17 mouse cellular contexts compared by ENCODE assay signal in genomic region chr2:27179101-27179500, GRCm38 (mm10). TPM values are rescaled to one million over a fixed set of nuclear protein-coding genes. Genes with fewer than 3 reads are reported as not detected.
DNase-seq lines count a peak whose midpoint lies in the region; ATAC-seq and TF ChIP-seq lines count a peak whose summit lies in the region.
"Had no signal": no experiment of that assay in that cellular context is flagged by ENCODE, and none has a peak within 500 bp of the region (broad histone marks: within the 10 kb centered on the region; RNA-seq: fewer than 3 reads in every experiment).

No protein-coding gene starts in this region.

- DNase-seq in left cerebral cortex, adult 9 months (ENCODE audit: low spot score in 2 of 2), result peak; percentile 42 to 53
- no peak for DNase-seq in left cerebral cortex, postnatal 10 days (ENCODE audit: extremely low spot score in 1 of 2, low spot score in 2 of 2)
- peak; percentile 86 for DNase-seq in brain, adult 2 months (ENCODE audit: low read depth, low spot score)
- DNase-seq in cerebellum, adult 11 months, result no peak
- no peak for DNase-seq in thymus, adult 2 months
- no peak for DNase-seq in forebrain, embryonic 14.5 days (ENCODE audit: low spot score)
- DNase-seq: cerebellum, adult 9-11 months; lung, embryonic 14.5 days had no signal

- peaks cover 10% of the 10 kb centered on the region for H3K27me3 ChIP-seq in heart, embryonic 13.5 days (replicated peaks)
- H3K27me3 ChIP-seq in thymus, adult 2 months (ENCODE audit: control insufficient read depth, insufficient read depth, low read length), result no peaks in the 10 kb centered on the region
- H3K27me3 ChIP-seq in forebrain, embryonic 14.5 days (replicated peaks; ENCODE audit: control insufficient read depth, insufficient read depth, low read length), result no peaks in the 10 kb centered on the region
- H3K27me3 ChIP-seq: neural tube, embryonic 15.5 days; Patski had no signal

- intact Hi-C loops in left cerebral cortex, postnatal 10 days (cut with DNase I), result no loop called here

- H3K9ac ChIP-seq in heart, embryonic 13.5 days, result peak overlapping the region; percentile 59
- no peak overlapping the region for H3K9ac ChIP-seq in forebrain, embryonic 14.5 days (ENCODE audit: low read length)
- H3K9ac ChIP-seq: lung, embryonic 14.5 days; neural tube, embryonic 15.5 days had no signal

- H3K4me1 ChIP-seq in heart, embryonic 13.5 days, result peaks cover 83% of the 10 kb centered on the region
- H3K4me1 ChIP-seq in olfactory bulb, adult 2 months (ENCODE audit: control insufficient read depth, insufficient read depth, low read length), result peaks cover 67% of the 10 kb centered on the region
- peaks cover 29% of the 10 kb centered on the region for H3K4me1 ChIP-seq in thymus, adult 2 months (replicated peaks; ENCODE audit: control insufficient read depth, insufficient read depth, low read length)
- no peaks in the 10 kb centered on the region for H3K4me1 ChIP-seq in forebrain, embryonic 14.5 days (ENCODE audit: control insufficient read depth, insufficient read depth, low read length)

- ATAC-seq in heart, embryonic 13.5 days (ENCODE audit: extremely low read depth, insufficient number of reproducible peaks, low FRiP score, low TSS enrichment), result peak; percentile 53; the same call in 1 of the 2 replicates
- no peak for ATAC-seq in forebrain, embryonic 14.5 days
- ATAC-seq: Patski had no signal

- peak overlapping the region; percentile 81 for H3K27ac ChIP-seq in heart, embryonic 13.5 days (replicated peaks)
- H3K27ac ChIP-seq in olfactory bulb, adult 2 months (ENCODE audit: insufficient read depth, low read depth, low read length), result peak overlapping the region; percentile 72
- no peak overlapping the region for H3K27ac ChIP-seq in thymus, adult 2 months (ENCODE audit: control insufficient read depth, insufficient read depth, low read length)
- H3K27ac ChIP-seq in forebrain, embryonic 14.5 days (ENCODE audit: low read depth, low read length), result no peak overlapping the region
- H3K27ac ChIP-seq: neural tube, embryonic 15.5 days had no signal

- TF ChIP-seq CTCF in olfactory bulb, adult 2 months (IDR thresholded peaks at IDR 0.05; ENCODE audit: insufficient read depth, low read depth, low read length), result no peak
- TF ChIP-seq CTCF in thymus, adult 2 months (IDR thresholded peaks at IDR 0.05; ENCODE audit: borderline replicate concordance, control insufficient read depth, extremely low read depth, insufficient read depth, low read length, poor library complexity), result no peak

- no peak for TF ChIP-seq POLR2A in olfactory bulb, adult 2 months (IDR thresholded peaks at IDR 0.05; ENCODE audit: insufficient read depth, low read depth, low read length)
- no peak for TF ChIP-seq POLR2A in thymus, adult 2 months (IDR thresholded peaks at IDR 0.05; ENCODE audit: control insufficient read depth, extremely low read depth, insufficient read depth, low read length, poor library complexity)

- no peak overlapping the region for H3K4me3 ChIP-seq in heart, embryonic 13.5 days
- no peak overlapping the region for H3K4me3 ChIP-seq in olfactory bulb, adult 2 months (ENCODE audit: insufficient read depth, low read depth, low read length)
- no peak overlapping the region for H3K4me3 ChIP-seq in thymus, adult 2 months (ENCODE audit: control insufficient read depth, insufficient read depth, low read length)
- no peak overlapping the region for H3K4me3 ChIP-seq in forebrain, embryonic 14.5 days (ENCODE audit: low read depth, low read length)
- H3K4me3 ChIP-seq: megakaryocyte, embryonic 14.5 days; neural tube, embryonic 15.5 days had no signal

- H3K36me3 ChIP-seq in heart, embryonic 13.5 days, result no peaks in the 10 kb centered on the region
- H3K36me3 ChIP-seq in thymus, adult 2 months (ENCODE audit: control insufficient read depth, insufficient read depth, low read length), result no peaks in the 10 kb centered on the region
- H3K36me3 ChIP-seq in forebrain, embryonic 14.5 days (ENCODE audit: control insufficient read depth, insufficient read depth, low read length), result no peaks in the 10 kb centered on the region
- H3K36me3 ChIP-seq: neural tube, embryonic 15.5 days had no signal

- WGBS in heart, embryonic 13.5 days, result 35% methylated on average over 8 of the region's 8 CpGs
- 29% methylated on average over 8 of the region's 8 CpGs for WGBS in olfactory bulb, adult 2 months
- WGBS in thymus, adult 2 months, result 94% methylated on average over 8 of the region's 8 CpGs
- WGBS in forebrain, embryonic 14.5 days, result 72% methylated on average over 8 of the region's 8 CpGs

- H3K4me2 ChIP-seq in heart, embryonic 13.5 days, result no peak overlapping the region
- H3K4me2 ChIP-seq in forebrain, embryonic 14.5 days (ENCODE audit: low read length), result no peak overlapping the region
- H3K4me2 ChIP-seq: lung, embryonic 14.5 days; neural tube, embryonic 15.5 days had no signal

- no peaks in the 10 kb centered on the region for H3K9me3 ChIP-seq in heart, embryonic 13.5 days
- no peaks in the 10 kb centered on the region for H3K9me3 ChIP-seq in forebrain, embryonic 14.5 days (replicated peaks; ENCODE audit: control insufficient read depth, low read length)
- H3K9me3 ChIP-seq: neural tube, embryonic 15.5 days had no signal

RNA-seq across cellular contexts. Expression of gene Dbh, which starts 14.1 kb away (rescaled TPM):
- 1 to 10 TPM; 1.4 TPM for total RNA-seq in left cerebral cortex, postnatal 10 days (2021)
- polyA plus RNA-seq in heart, embryonic 13.5 days (2015; fragmentation: Nextera tagmentation; extraction: Ambion mirVana), result 0.55 and 0.88 TPM in 2 replicates
- not detected in 2 replicates for polyA plus RNA-seq in olfactory bulb, adult 2 months (2012; ENCODE audit: insufficient read depth, insufficient read length, low replicate concordance, missing spikeins)
- 0.41 and 0.69 TPM in 2 replicates for polyA plus RNA-seq in thymus, adult 2 months (2012; rRNA removed)
- not detected in 2 replicates for polyA plus RNA-seq in forebrain, embryonic 14.5 days (2014; fragmentation: Nextera tagmentation; extraction: Ambion mirVana)
- total RNA-seq: gastrocnemius, adult 18-20 months; monocyte, adult 5-6 weeks had no signal
- polyA plus RNA-seq: kidney, embryonic 14.5 days; liver, adult 2 months; Patski had no signal

RNA-seq across cellular contexts. Expression of gene Fam163b, which starts 36.8 kb away (rescaled TPM):
- total RNA-seq in left cerebral cortex, postnatal 10 days (2021), result 100 to 1,000 TPM; 143 to 149 TPM
- polyA plus RNA-seq in heart, embryonic 13.5 days (2015; fragmentation: Nextera tagmentation; extraction: Ambion mirVana), result 0.24 and 0.53 TPM in 2 replicates
- polyA plus RNA-seq in olfactory bulb, adult 2 months (2012; ENCODE audit: insufficient read depth, insufficient read length, low replicate concordance, missing spikeins), result 155 TPM in 1 of 2 replicates, not detected in the other
- 7.8 and 13.3 TPM in 2 replicates for polyA plus RNA-seq in thymus, adult 2 months (2012; rRNA removed)
- polyA plus RNA-seq in forebrain, embryonic 14.5 days (2014; fragmentation: Nextera tagmentation; extraction: Ambion mirVana), result 2.4 and 3.2 TPM in 2 replicates
- total RNA-seq: gastrocnemius, adult 18-20 months; liver, adult 2 months; monocyte, adult 5-6 weeks had no signal
- polyA plus RNA-seq: kidney, embryonic 14.5 days; liver, adult 2 months; Patski had no signal

Comparison
In these comparisons a context has a peak if more than half of its experiments do, and no peak if none do; other contexts are left out.
1. DNase-seq: peak in left cerebral cortex, adult 9 months (2 of 2) and brain, adult 2 months (single experiment); none in left cerebral cortex, postnatal 10 days (0 of 2), cerebellum, adult 11 months (single experiment), thymus, adult 2 months (single experiment) and forebrain, embryonic 14.5 days (single experiment).
2. H3K27ac ChIP-seq: peak in heart, embryonic 13.5 days (single experiment) and olfactory bulb, adult 2 months (single experiment); none in thymus, adult 2 months (single experiment) and forebrain, embryonic 14.5 days (single experiment).